Mouse (Mus musculus): ENCODE data around the gene Diras2.

DNA sequence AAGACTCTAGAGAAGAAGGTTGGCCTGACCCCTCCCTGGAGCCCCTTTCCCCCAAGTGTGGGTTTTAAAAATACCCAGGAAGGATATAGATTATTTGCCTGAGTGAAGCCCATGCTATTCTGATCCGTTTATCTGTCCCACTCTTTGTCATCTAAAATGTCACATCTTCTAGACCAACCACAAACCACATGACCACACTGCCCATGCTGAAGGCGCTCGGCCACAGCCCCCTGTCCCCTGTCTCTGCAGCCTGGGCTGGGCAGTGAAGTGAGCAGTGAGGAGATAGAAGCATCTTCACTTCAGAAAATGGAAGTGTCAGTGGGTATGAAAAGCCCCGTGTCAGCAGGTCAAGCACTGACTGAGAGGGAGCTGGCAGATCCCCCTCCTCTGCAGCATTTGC lies 11.6 kb upstream of the Diras2 start:
- TF ChIP-seq CTCF (IDR thresholded peaks at IDR 0.05; ENCODE audit: low read depth, low read length) (no peak), POLR2A (IDR thresholded peaks at IDR 0.05; ENCODE audit: borderline replicate concordance, low read depth, low read length) (no peak)
